Mouse (Mus musculus): ENCODE data around the gene Adgrl2. TPM values are rescaled to one million over a fixed set of nuclear protein-coding genes. Genes with fewer than 3 reads are reported as not detected.

The Adgrl2 gene
- polyA plus RNA-seq, 1 experiment from 2014 or later: 98.1 TPM

GRCm38 (mm10) chr3:148828519-148828918 is 161.8 kb downstream of the Adgrl2 start:
- H3K9ac ChIP-seq: no peak overlapping the region
- peaks cover 37% of the 10 kb centered on the region for H3K36me3 ChIP-seq
- no peak for ATAC-seq (ENCODE audit: low FRiP score)
- no peaks in the 10 kb centered on the region for H3K9me3 ChIP-seq (replicated peaks)
- no peaks in the 10 kb centered on the region for H3K27me3 ChIP-seq
- no peak overlapping the region for H3K4me2 ChIP-seq (replicated peaks)
- 81% methylated on average over 10 of the region's 10 CpGs for WGBS
- peaks cover 4% of the 10 kb centered on the region; the same call in 1 of the 2 replicates for H3K4me1 ChIP-seq
- H3K4me3 ChIP-seq: no peak overlapping the region
- no peak overlapping the region for H3K27ac ChIP-seq

- H3K36me3 ChIP-seq: peaks cover 57% of the 10 kb centered on the region
Measured at GRCm38 (mm10) chr3:148823551-148823950, 166.8 kb downstream of the Adgrl2 start.

GRCm38 (mm10) chr3:148821632-148822031 is 168.7 kb downstream of the Adgrl2 start:
- H3K36me3 ChIP-seq: peaks cover 76% of the 10 kb centered on the region

More at GRCm38 (mm10) chr3:148823551-148823950, 166.8 kb downstream of the Adgrl2 start:
- WGBS: 95% methylated on average over 13 of the region's 13 CpGs
- H3K27me3 ChIP-seq: no peaks in the 10 kb centered on the region
- no peaks in the 10 kb centered on the region for H3K9me3 ChIP-seq (replicated peaks)
- H3K9ac ChIP-seq: no peak overlapping the region
- H3K4me1 ChIP-seq: no peaks in the 10 kb centered on the region
- no peak for ATAC-seq (ENCODE audit: low FRiP score)
- no peak overlapping the region for H3K4me3 ChIP-seq
- H3K4me2 ChIP-seq (replicated peaks): no peak overlapping the region
- H3K27ac ChIP-seq: no peak overlapping the region

GRCm38 (mm10) chr3:148819323-148820046 is 170.9 kb downstream of the Adgrl2 start:
- peaks cover 71% of the 10 kb centered on the region for H3K36me3 ChIP-seq

More at GRCm38 (mm10) chr3:148821632-148822031, 168.7 kb downstream of the Adgrl2 start:
- no peak overlapping the region for H3K9ac ChIP-seq
- H3K4me1 ChIP-seq: no peaks in the 10 kb centered on the region
- no peak for ATAC-seq (ENCODE audit: low FRiP score)
- H3K4me2 ChIP-seq (replicated peaks): no peak overlapping the region
- 76% methylated on average over 6 of the region's 6 CpGs for WGBS
- no peaks in the 10 kb centered on the region for H3K27me3 ChIP-seq
- H3K27ac ChIP-seq: no peak overlapping the region
- H3K9me3 ChIP-seq (replicated peaks): no peaks in the 10 kb centered on the region
- no peak overlapping the region for H3K4me3 ChIP-seq

GRCm38 (mm10) chr3:148818414-148819105 is 171.8 kb downstream of the Adgrl2 start:
- Histone ChIP-seq H3K36me3 (peaks cover 63% of the 10 kb centered on the region), H3K4me1 (no peaks in the 10 kb centered on the region), H3K4me3 (no peak overlapping the region), H3K4me2 (replicated peaks) (no peak overlapping the region), H3K9ac (no peak overlapping the region), H3K27ac (no peak overlapping the region), H3K27me3 (no peaks in the 10 kb centered on the region), H3K9me3 (replicated peaks) (no peaks in the 10 kb centered on the region)
- no peak for ATAC-seq (ENCODE audit: low FRiP score)
- WGBS: 87% methylated on average over 6 of the region's 6 CpGs

More at GRCm38 (mm10) chr3:148819323-148820046, 170.9 kb downstream of the Adgrl2 start:
- Histone ChIP-seq H3K4me3 (no peak overlapping the region), H3K27ac (no peak overlapping the region), H3K27me3 (no peaks in the 10 kb centered on the region), H3K9ac (no peak overlapping the region), H3K4me1 (no peaks in the 10 kb centered on the region), H3K4me2 (replicated peaks) (no peak overlapping the region), H3K9me3 (replicated peaks) (no peaks in the 10 kb centered on the region)
- 84% methylated on average over 33 of the region's 33 CpGs for WGBS
- no peak for ATAC-seq (ENCODE audit: low FRiP score)

GRCm38 (mm10) chr3:148817491-148817890 is 172.9 kb downstream of the Adgrl2 start:
- no peak for ATAC-seq (ENCODE audit: low FRiP score)

GRCm38 (mm10) chr3:148813121-148813520 is 177.2 kb downstream of the Adgrl2 start:
- 70% methylated on average over 6 of the region's 6 CpGs for WGBS
- no peak for ATAC-seq (ENCODE audit: low FRiP score)

More at GRCm38 (mm10) chr3:148817491-148817890, 172.9 kb downstream of the Adgrl2 start:
- no peak overlapping the region for H3K4me3 ChIP-seq
- H3K9ac ChIP-seq: no peak overlapping the region
- no peaks in the 10 kb centered on the region for H3K27me3 ChIP-seq
- peaks cover 54% of the 10 kb centered on the region for H3K36me3 ChIP-seq
- no peak overlapping the region for H3K4me2 ChIP-seq (replicated peaks)
- H3K27ac ChIP-seq: no peak overlapping the region
- no peaks in the 10 kb centered on the region for H3K4me1 ChIP-seq
- H3K9me3 ChIP-seq (replicated peaks): no peaks in the 10 kb centered on the region
- 98% methylated on average over 25 of the region's 25 CpGs for WGBS

GRCm38 (mm10) chr3:148812059-148812458 is 178.3 kb downstream of the Adgrl2 start:
- H3K27ac ChIP-seq: no peak overlapping the region

More at GRCm38 (mm10) chr3:148813121-148813520, 177.2 kb downstream of the Adgrl2 start:
- Histone ChIP-seq H3K4me3 (no peak overlapping the region), H3K27ac (no peak overlapping the region), H3K4me2 (replicated peaks) (no peak overlapping the region), H3K9ac (no peak overlapping the region), H3K4me1 (no peaks in the 10 kb centered on the region; the same call in 1 of the 2 replicates), H3K36me3 (peaks cover 25% of the 10 kb centered on the region), H3K27me3 (no peaks in the 10 kb centered on the region), H3K9me3 (replicated peaks) (no peaks in the 10 kb centered on the region)

GRCm38 (mm10) chr3:148806977-148807376 is 183.4 kb downstream of the Adgrl2 start:
- Histone ChIP-seq H3K4me2 (replicated peaks) (no peak overlapping the region), H3K9me3 (replicated peaks) (no peaks in the 10 kb centered on the region), H3K4me3 (no peak overlapping the region), H3K9ac (no peak overlapping the region), H3K36me3 (no peaks in the 10 kb centered on the region), H3K4me1 (no peaks in the 10 kb centered on the region; the same call in 1 of the 2 replicates), H3K27me3 (no peaks in the 10 kb centered on the region), H3K27ac (no peak overlapping the region)
- 92% methylated on average over 9 of the region's 9 CpGs for WGBS
- no peak for ATAC-seq (ENCODE audit: low FRiP score)

More at GRCm38 (mm10) chr3:148812059-148812458, 178.3 kb downstream of the Adgrl2 start:
- H3K36me3 ChIP-seq: peaks cover 14% of the 10 kb centered on the region
- no peak for ATAC-seq (ENCODE audit: low FRiP score)
- no peaks in the 10 kb centered on the region for H3K27me3 ChIP-seq
- no peaks in the 10 kb centered on the region; the same call in 1 of the 2 replicates for H3K4me1 ChIP-seq
- no peaks in the 10 kb centered on the region for H3K9me3 ChIP-seq (replicated peaks)
- no peak overlapping the region for H3K9ac ChIP-seq
- H3K4me2 ChIP-seq (replicated peaks): no peak overlapping the region
- WGBS: 30% methylated on average over 1 of the region's 1 CpGs
- H3K4me3 ChIP-seq: no peak overlapping the region

GRCm38 (mm10) chr3:148793286-148793913 is 197.0 kb downstream of the Adgrl2 start:
- H3K27ac ChIP-seq: no peak overlapping the region
- ATAC-seq (ENCODE audit: low FRiP score): no peak
- 73% methylated on average over 10 of the region's 10 CpGs for WGBS
- H3K4me2 ChIP-seq (replicated peaks): no peak overlapping the region
- H3K9ac ChIP-seq: no peak overlapping the region
- H3K4me1 ChIP-seq: no peaks in the 10 kb centered on the region
- H3K4me3 ChIP-seq: no peak overlapping the region
- no peaks in the 10 kb centered on the region for H3K27me3 ChIP-seq
- no peaks in the 10 kb centered on the region for H3K9me3 ChIP-seq (replicated peaks)
- H3K36me3 ChIP-seq: no peaks in the 10 kb centered on the region

- Histone ChIP-seq H3K4me2 (replicated peaks) (no peak overlapping the region), H3K9ac (no peak overlapping the region), H3K4me1 (peaks cover 6% of the 10 kb centered on the region; the same call in 1 of the 2 replicates)
Measured at GRCm38 (mm10) chr3:148770310-148770709, 220.0 kb downstream of the Adgrl2 start.

More at GRCm38 (mm10) chr3:148770310-148770709, 220.0 kb downstream of the Adgrl2 start:
- no peak for ATAC-seq (ENCODE audit: low FRiP score)
- WGBS: 91% methylated on average over 6 of the region's 6 CpGs
- no peak overlapping the region for H3K27ac ChIP-seq
- no peaks in the 10 kb centered on the region for H3K27me3 ChIP-seq
- H3K4me3 ChIP-seq: no peak overlapping the region
- no peaks in the 10 kb centered on the region for H3K9me3 ChIP-seq (replicated peaks)
- H3K36me3 ChIP-seq: no peaks in the 10 kb centered on the region

Data from hindbrain, embryonic 12.5 days (tissue).